Mouse (Mus musculus): ENCODE data around the gene Spef1.

- TF ChIP-seq CTCF (IDR thresholded peaks at IDR 0.05; ENCODE audit: extremely low read depth, insufficient read depth, insufficient read length, insufficient replicate concordance) = no peak
- TF ChIP-seq POLR2A (IDR thresholded peaks at IDR 0.05; ENCODE audit: low read depth, low read length) = no peak
Measured at GRCm38 (mm10) chr2:131148353-131149253, 38.5 kb downstream of the Spef1 start.

Data from spleen, adult 2 months (tissue).